Mouse (Mus musculus): ENCODE measurements around the gene Knop1.

GRCm38 (mm10) chr7:118795779-118796178 is 60.3 kb downstream of the Knop1 start:
- TF ChIP-seq CTCF (IDR thresholded peaks at IDR 0.05; ENCODE audit: control insufficient read depth, insufficient read depth, insufficient replicate concordance, low read depth, low read length) (no peak), POLR2A (IDR thresholded peaks at IDR 0.05; ENCODE audit: control insufficient read depth, low read depth, low read length) (no peak)

All from testis, adult 2 months (tissue).